Mouse (Mus musculus) cortical plate, adult 2 months (tissue): ENCODE data around the gene Nr4a3.

ENCODE experiments used
- CTCF ChIP-seq: fragments of 200-500 bp; IDR thresholded peaks from 2 replicates; pipeline ENCODE4 v1.5.1; 2011; ENCODE audit warnings: mild to moderate bottlenecking, control low read depth, low read length; ENCODE audit not compliant: insufficient read depth; ENCODE audit errors: extremely low read depth
- POLR2A ChIP-seq: fragments of 200-500 bp; IDR thresholded peaks from 2 replicates; pipeline ENCODE4 v1.6.1; 2011; ENCODE audit warnings: mild to moderate bottlenecking, low read length, control low read depth; ENCODE audit not compliant: insufficient read depth; ENCODE audit errors: extremely low read depth

DNA sequence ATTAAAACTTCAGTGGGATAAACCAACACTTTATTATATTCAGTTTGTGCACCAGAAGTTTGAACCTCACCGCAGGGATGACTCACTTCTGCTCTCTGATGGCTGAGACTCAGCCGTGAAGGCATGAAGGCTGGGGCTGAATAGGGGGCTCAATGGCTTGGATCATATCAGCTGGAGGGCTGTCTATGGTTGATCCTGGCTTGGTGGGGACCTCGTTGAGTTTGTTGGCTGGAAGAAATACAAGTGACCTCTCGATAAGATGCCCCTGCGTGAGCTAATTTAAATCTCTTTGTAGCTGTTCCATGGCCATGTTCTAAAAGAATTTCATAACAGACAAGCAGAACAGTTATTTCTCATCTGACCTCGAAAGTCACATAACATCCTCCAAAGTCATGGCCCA, 62.1 kb downstream of the Nr4a3 start:
- TF ChIP-seq CTCF: no peak
- no peak for TF ChIP-seq POLR2A
